Mouse (Mus musculus) myocyte (in vitro differentiated cells): Measurements from ENCODE around the gene Rnf144a. TPM values are rescaled to one million over a fixed set of nuclear protein-coding genes. Genes with fewer than 3 reads are reported as not detected.

Experiments
- H3K27me3 ChIP-seq: one replicate; pipeline ENCODE4 v1.6.1; 2011; ENCODE audit not compliant: control insufficient read depth, insufficient read depth, insufficient read length
- H3K36me3 ChIP-seq: one replicate; pipeline ENCODE4 v1.6.1; 2011; ENCODE audit not compliant: control insufficient read depth, insufficient read depth
- H3K4me2 ChIP-seq: one replicate; pipeline ENCODE4 v1.6.1; 2011; ENCODE audit warnings: low read depth, control low read depth
- H3K4me3 ChIP-seq: one replicate; pipeline ENCODE4 v1.5.1; 2011; ENCODE audit warnings: mild to moderate bottlenecking, control low read depth, moderate library complexity
- H3K79me2 ChIP-seq: one replicate; pipeline ENCODE4 v1.6.1; 2011; ENCODE audit not compliant: control insufficient read depth, insufficient read depth
- H3ac ChIP-seq: one replicate; pipeline ENCODE4 v1.6.1; 2011; ENCODE audit not compliant: control insufficient read depth, insufficient read length
- CEBPB ChIP-seq: IDR thresholded peaks from 2 replicates; pipeline ENCODE4 v1.6.1; 2011; ENCODE audit warnings: mild to moderate bottlenecking, moderate library complexity; ENCODE audit not compliant: poor library complexity, insufficient read depth, severe bottlenecking
- E2F4 ChIP-seq: IDR thresholded peaks from one replicate; pipeline ENCODE4 v1.6.1; 2011; ENCODE audit warnings: mild to moderate bottlenecking, control low read depth, moderate library complexity; ENCODE audit not compliant: insufficient read depth
- MAX ChIP-seq: IDR thresholded peaks from one replicate; pipeline ENCODE4 v1.6.1; 2011; ENCODE audit warnings: low read depth, mild to moderate bottlenecking, control low read depth
- MYOD1 ChIP-seq, 3 experiments: IDR thresholded peaks; one replicate each; pipeline ENCODE4 v1.6.1; 2011; ENCODE audit warnings: control low read depth in 2 of 3, low read depth in 2 of 3, mild to moderate bottlenecking in 2 of 3, moderate library complexity in 1 of 3; ENCODE audit not compliant: insufficient read length in 2 of 3, control insufficient read depth in 1 of 3
- MYOG ChIP-seq, 3 experiments: IDR thresholded peaks; one replicate each; pipeline ENCODE4 v1.6.1; 2011; ENCODE audit warnings: control low read depth in 2 of 3, low read depth in 2 of 3, mild to moderate bottlenecking in 2 of 3; ENCODE audit not compliant: insufficient read length in 2 of 3, control insufficient read depth in 1 of 3, insufficient read depth in 1 of 3
- POLR2A ChIP-seq: IDR thresholded peaks from one replicate; pipeline ENCODE4 v1.6.1; 2011; ENCODE audit warnings: low read depth, mild to moderate bottlenecking, control low read depth, moderate library complexity; ENCODE audit not compliant: insufficient read length
- POLR2AphosphoS2 ChIP-seq: IDR thresholded peaks from one replicate; pipeline ENCODE4 v1.6.1; 2011; ENCODE audit warnings: low read depth, control low read depth; ENCODE audit not compliant: insufficient read length
- REST ChIP-seq: IDR thresholded peaks from one replicate; pipeline ENCODE4 v1.6.1; 2011; ENCODE audit warnings: mild to moderate bottlenecking, control low read depth, moderate library complexity; ENCODE audit not compliant: insufficient read depth, insufficient read length
- SRF ChIP-seq: IDR thresholded peaks from one replicate; pipeline ENCODE4 v1.6.1; 2011; ENCODE audit warnings: low read depth; ENCODE audit not compliant: control insufficient read depth, insufficient read length
- TCF12 ChIP-seq: IDR thresholded peaks from one replicate; pipeline ENCODE4 v1.6.1; 2011; ENCODE audit warnings: mild to moderate bottlenecking, control low read depth; ENCODE audit not compliant: poor library complexity, insufficient read depth, severe bottlenecking
- TCF3 ChIP-seq: IDR thresholded peaks from one replicate; pipeline ENCODE4 v1.6.1; 2011; ENCODE audit warnings: low read depth, control low read depth; ENCODE audit not compliant: insufficient read length
- USF1 ChIP-seq: IDR thresholded peaks from one replicate; pipeline ENCODE4 v1.6.1; 2011; ENCODE audit warnings: low read depth, mild to moderate bottlenecking, control low read depth, moderate library complexity
- polyA plus RNA-seq: library from polyadenylated mRNA; unstranded; fragments of >200 nt; fragmentation: generic; extraction: Trizol; gene quantifications from one replicate; pipeline ENCODE4 v1.2.1, GENCODE M21; 2012; ENCODE audit warnings: missing spikeins

Gene Rnf144a
- polyA plus RNA-seq, 1 experiment: not detected

GRCm38 (mm10) chr12:26359241-26359640, 55.8 kb downstream of the Rnf144a start:
- no peaks in the 10 kb centered on the region for H3K79me2 ChIP-seq
- H3K36me3 ChIP-seq: no peaks in the 10 kb centered on the region
- no peak overlapping the region for H3ac ChIP-seq
- TF ChIP-seq E2F4: no peak
- no peak for TF ChIP-seq MAX
- no peak for TF ChIP-seq POLR2A
- no peak for TF ChIP-seq TCF3
- TF ChIP-seq MYOD1 (IDR thresholded peaks at IDR 0.05; ENCODE audit: control insufficient read depth in 1 of 3, insufficient read length in 2 of 3, low read depth in 2 of 3): no peak
- no peak for TF ChIP-seq MYOG (IDR thresholded peaks at IDR 0.05; ENCODE audit: control insufficient read depth in 1 of 3, insufficient read depth in 1 of 3, insufficient read length in 2 of 3, low read depth in 2 of 3)
- TF ChIP-seq USF1: no peak
- no peaks in the 10 kb centered on the region for H3K27me3 ChIP-seq
- H3K4me2 ChIP-seq: no peak overlapping the region
- H3K4me3 ChIP-seq: no peak overlapping the region

DNA sequence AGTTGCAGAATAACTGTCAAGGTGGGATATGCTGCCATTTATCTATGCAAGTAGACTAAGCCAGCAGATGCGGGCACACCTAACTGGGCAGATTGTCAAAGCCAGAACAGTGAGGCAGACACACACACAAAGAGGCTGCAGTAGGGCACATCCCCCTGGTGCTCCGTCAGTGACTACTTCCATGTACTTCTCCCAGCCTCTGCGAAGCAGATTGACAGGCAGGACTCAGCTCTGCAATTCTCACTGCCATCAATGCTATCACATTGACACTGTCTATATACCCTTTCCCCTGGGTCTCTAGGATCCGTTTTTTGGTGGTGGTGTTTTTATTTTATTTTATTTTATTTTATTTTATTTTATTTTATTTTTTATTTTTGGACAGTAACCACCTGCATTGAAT, 57.8 kb downstream of the Rnf144a start:
- Histone ChIP-seq H3ac (no peak overlapping the region), H3K27me3 (no peaks in the 10 kb centered on the region), H3K79me2 (no peaks in the 10 kb centered on the region), H3K4me3 (no peak overlapping the region), H3K4me2 (no peak overlapping the region), H3K36me3 (no peaks in the 10 kb centered on the region)
- TF ChIP-seq CEBPB (no peak), E2F4 (no peak), POLR2AphosphoS2 (no peak), MAX (no peak), MYOD1 (IDR thresholded peaks at IDR 0.05; ENCODE audit: control insufficient read depth in 1 of 3, insufficient read length in 2 of 3, low read depth in 2 of 3) (no peak), POLR2A (no peak)

DNA sequence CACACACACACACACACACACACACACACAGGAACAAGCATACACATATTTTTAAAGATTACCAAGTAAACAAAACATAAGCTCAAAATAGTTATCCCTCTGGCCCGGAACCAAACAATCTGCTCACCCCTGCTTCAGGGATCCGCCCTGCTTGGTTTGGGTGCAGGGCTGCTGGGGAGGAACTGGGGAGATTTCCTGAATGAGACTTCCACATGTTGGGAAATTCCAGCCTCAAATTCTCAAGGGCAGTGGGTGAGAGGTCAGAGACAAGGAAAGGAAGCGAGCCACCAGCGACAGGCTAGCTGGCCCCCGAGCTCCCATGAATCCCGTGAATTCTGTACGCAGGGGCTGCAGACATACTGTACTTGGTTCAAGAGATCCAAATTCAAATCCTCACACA, 58.9 kb downstream of the Rnf144a start:
- no peak overlapping the region for H3K4me3 ChIP-seq
- no peaks in the 10 kb centered on the region for H3K36me3 ChIP-seq
- no peak overlapping the region for H3ac ChIP-seq
- no peak overlapping the region for H3K4me2 ChIP-seq
- no peaks in the 10 kb centered on the region for H3K27me3 ChIP-seq
- TF ChIP-seq USF1 (no peak), E2F4 (no peak), TCF12 (no peak), POLR2AphosphoS2 (no peak), MAX (no peak), MYOD1 (IDR thresholded peaks at IDR 0.05; ENCODE audit: control insufficient read depth in 1 of 3, insufficient read length in 2 of 3, low read depth in 2 of 3) (no peak), TCF3 (no peak), SRF (no peak), CEBPB (no peak), MYOG (IDR thresholded peaks at IDR 0.05; ENCODE audit: control insufficient read depth in 1 of 3, insufficient read depth in 1 of 3, insufficient read length in 2 of 3, low read depth in 2 of 3) (no peak), POLR2A (no peak), REST (no peak)
- H3K79me2 ChIP-seq: no peaks in the 10 kb centered on the region

- Histone ChIP-seq H3K4me2 (no peak overlapping the region), H3K27me3 (no peaks in the 10 kb centered on the region), H3K36me3 (no peaks in the 10 kb centered on the region), H3K79me2 (no peaks in the 10 kb centered on the region), H3ac (no peak overlapping the region), H3K4me3 (no peak overlapping the region)
- TF ChIP-seq TCF3: no peak
Measured at GRCm38 (mm10) chr12:26351321-26351720, 63.7 kb downstream of the Rnf144a start.

- Histone ChIP-seq H3K79me2 (no peaks in the 10 kb centered on the region), H3K27me3 (no peaks in the 10 kb centered on the region), H3K36me3 (no peaks in the 10 kb centered on the region), H3K4me3 (no peak overlapping the region), H3K4me2 (no peak overlapping the region), H3ac (no peak overlapping the region)
- no peak for TF ChIP-seq MYOG (IDR thresholded peaks at IDR 0.05; ENCODE audit: control insufficient read depth in 1 of 3, insufficient read depth in 1 of 3, insufficient read length in 2 of 3, low read depth in 2 of 3)
- TF ChIP-seq MYOD1 (IDR thresholded peaks at IDR 0.05; ENCODE audit: control insufficient read depth in 1 of 3, insufficient read length in 2 of 3, low read depth in 2 of 3): no peak
- no peak for TF ChIP-seq MAX
- TF ChIP-seq POLR2AphosphoS2: no peak
- no peak for TF ChIP-seq TCF3
- no peak for TF ChIP-seq CEBPB
- no peak for TF ChIP-seq TCF12
- no peak for TF ChIP-seq USF1
Measured at GRCm38 (mm10) chr12:26344408-26344807, 70.6 kb downstream of the Rnf144a start.

- TF ChIP-seq CEBPB (no peak), USF1 (no peak), MYOD1 (IDR thresholded peaks at IDR 0.05; ENCODE audit: control insufficient read depth in 1 of 3, insufficient read length in 2 of 3, low read depth in 2 of 3) (no peak), MAX (no peak), REST (no peak), POLR2AphosphoS2 (no peak)
- H3K36me3 ChIP-seq: no peaks in the 10 kb centered on the region
- no peaks in the 10 kb centered on the region for H3K27me3 ChIP-seq
Measured at GRCm38 (mm10) chr12:26343131-26343530, 71.9 kb downstream of the Rnf144a start.

More at GRCm38 (mm10) chr12:26343131-26343530, 71.9 kb downstream of the Rnf144a start:
- Histone ChIP-seq H3ac (no peak overlapping the region), H3K79me2 (no peaks in the 10 kb centered on the region), H3K4me3 (no peak overlapping the region), H3K4me2 (no peak overlapping the region)
